Mouse (Mus musculus) liver, adult 2 months (tissue): ENCODE measurements around the gene Disp2.

ENCODE experiments used
- CTCF ChIP-seq: fragments of 200-500 bp; IDR thresholded peaks from 2 replicates; pipeline ENCODE4 v1.5.1; 2011; ENCODE audit warnings: low read depth, low read length, control low read depth
- POLR2A ChIP-seq: fragments of 200-500 bp; IDR thresholded peaks from 2 replicates; pipeline ENCODE4 v1.6.1; 2011; ENCODE audit warnings: low read length, control low read depth; ENCODE audit not compliant: insufficient read depth; ENCODE audit errors: extremely low read depth

DNA sequence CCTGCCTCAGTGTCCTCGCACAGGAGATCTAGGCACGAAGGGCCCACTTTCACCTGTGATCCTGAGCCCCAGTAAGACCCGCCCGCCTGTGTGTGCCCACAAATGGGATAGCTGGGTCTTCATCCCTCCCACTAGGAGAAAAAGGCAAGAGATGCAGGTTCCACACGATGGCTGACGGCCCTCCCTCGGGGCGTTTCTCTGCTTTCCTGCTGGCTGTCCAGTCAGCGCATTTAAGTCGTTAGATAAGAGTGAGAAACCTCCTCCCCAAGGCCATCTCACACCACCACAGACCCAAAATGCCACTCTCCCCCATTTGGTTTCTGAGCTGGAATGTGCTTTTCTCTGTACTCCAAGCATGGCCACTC, 16.8 kb upstream of the Disp2 start:
- no peak; the same call in 1 of the 2 replicates for TF ChIP-seq CTCF
- no peak for TF ChIP-seq POLR2A
